Mouse (Mus musculus): ENCODE measurements around the gene Insrr. TPM values are rescaled to one million over a fixed set of nuclear protein-coding genes. Genes with fewer than 3 reads are reported as not detected.

The Insrr gene
- 0.95 and 0.97 TPM in 2 replicates for polyA plus RNA-seq (2014; fragmentation: Nextera tagmentation; extraction: Ambion mirVana)

DNA sequence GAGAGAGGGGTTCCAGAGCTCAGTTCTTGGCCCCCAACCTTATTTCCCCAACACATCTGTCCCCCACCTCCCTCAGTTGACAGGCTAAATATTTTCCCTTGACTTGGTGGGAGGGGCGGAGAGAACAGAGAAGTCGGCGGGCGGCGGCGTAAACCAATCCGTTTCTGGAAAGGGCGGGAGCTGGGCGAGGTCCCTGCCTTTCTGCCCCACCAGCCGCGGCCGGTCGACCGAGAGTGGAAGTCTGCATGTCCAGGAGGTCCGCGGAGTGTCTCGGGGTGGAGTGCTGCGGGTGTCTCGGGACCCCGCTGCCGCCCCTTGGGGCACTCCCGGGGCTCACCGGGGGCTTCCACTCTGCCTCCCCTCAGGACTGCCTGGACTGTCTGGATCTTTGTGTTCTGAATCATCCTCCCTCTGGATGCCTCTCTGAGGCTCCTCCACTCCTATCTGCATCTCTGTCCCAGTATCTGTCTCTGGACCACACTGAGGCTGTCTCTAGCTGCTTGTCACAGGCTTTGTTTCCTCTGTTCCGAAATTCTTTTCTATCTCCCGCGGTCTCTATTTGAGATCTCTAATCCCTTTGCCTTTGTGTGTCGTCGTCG is at the start of gene Insrr:
TSS of gene Insrr (plus strand) at position 216 of the 599 bp plus-strand sequence.
- Histone ChIP-seq H3K4me3 (ENCODE audit: low read length) (peak within 1 kb of the TSS; percentile 34), H3K4me1 (ENCODE audit: control insufficient read depth, insufficient read depth, low read length) (peaks cover 17% of the 10 kb centered on the region), H3K9me3 (ENCODE audit: control insufficient read depth, low read length) (no peaks in the 10 kb centered on the region), H3K36me3 (ENCODE audit: control insufficient read depth, insufficient read depth, low read length) (no peaks in the 10 kb centered on the region), H3K27ac (ENCODE audit: low read depth, low read length) (no peak within 1 kb of the TSS), H3K4me2 (replicated peaks; ENCODE audit: low read depth, low read length) (peak within 1 kb of the TSS; percentile 58), H3K9ac (ENCODE audit: low read depth, low read length) (no peak within 1 kb of the TSS), H3K27me3 (ENCODE audit: control insufficient read depth, insufficient read depth, low read length) (peaks cover 72% of the 10 kb centered on the region)
- WGBS = under 1% methylated on average over 27 of the region's 29 CpGs
- no peak for ATAC-seq (ENCODE audit: low FRiP score, low TSS enrichment)

DNA sequence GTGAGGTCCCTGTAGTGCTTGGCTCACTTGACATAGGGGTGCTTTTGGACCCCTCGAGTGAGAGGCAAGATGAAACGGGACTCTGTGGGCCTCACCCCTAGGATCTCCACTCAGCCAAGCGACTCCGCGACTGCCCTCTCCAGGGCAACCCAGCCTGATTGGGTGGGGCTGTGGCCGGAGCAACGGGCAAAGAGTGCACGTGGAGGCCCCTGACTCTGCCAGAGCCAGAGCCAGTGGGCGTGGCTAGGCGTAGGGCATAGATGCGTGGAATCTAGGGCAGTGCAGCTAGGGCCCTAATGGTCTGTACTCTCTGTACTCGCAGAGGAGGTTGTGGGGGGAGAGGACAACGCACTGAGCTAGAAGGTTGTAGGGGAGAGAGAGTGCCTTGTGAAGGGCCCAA is 48.3 kb upstream of the Insrr start, which contains the start of gene Lrrc71:
TSS of gene Lrrc71 (minus strand) at position 195 of the 400 bp plus-strand sequence.
- H3K4me1 ChIP-seq (ENCODE audit: control insufficient read depth, insufficient read depth, low read length) = peaks cover 31% of the 10 kb centered on the region
- no peak within 1 kb of the TSS for H3K4me2 ChIP-seq (replicated peaks; ENCODE audit: low read depth, low read length)
- peaks cover 27% of the 10 kb centered on the region for H3K36me3 ChIP-seq (ENCODE audit: control insufficient read depth, insufficient read depth, low read length)
- no peak within 1 kb of the TSS for H3K9ac ChIP-seq (ENCODE audit: low read depth, low read length)
- 0 out of 2 replicates have a peak, but pooled peaks have one; percentile 24 for ATAC-seq (ENCODE audit: low FRiP score, low TSS enrichment)
- no peak within 1 kb of the TSS for H3K4me3 ChIP-seq (ENCODE audit: low read length)
- H3K9me3 ChIP-seq (ENCODE audit: control insufficient read depth, low read length) = no peaks in the 10 kb centered on the region
- H3K27ac ChIP-seq (ENCODE audit: low read depth, low read length) = no peak within 1 kb of the TSS
- H3K27me3 ChIP-seq (ENCODE audit: control insufficient read depth, insufficient read depth, low read length) = no peaks in the 10 kb centered on the region
- 38% methylated on average over 13 of the region's 13 CpGs for WGBS

DNA sequence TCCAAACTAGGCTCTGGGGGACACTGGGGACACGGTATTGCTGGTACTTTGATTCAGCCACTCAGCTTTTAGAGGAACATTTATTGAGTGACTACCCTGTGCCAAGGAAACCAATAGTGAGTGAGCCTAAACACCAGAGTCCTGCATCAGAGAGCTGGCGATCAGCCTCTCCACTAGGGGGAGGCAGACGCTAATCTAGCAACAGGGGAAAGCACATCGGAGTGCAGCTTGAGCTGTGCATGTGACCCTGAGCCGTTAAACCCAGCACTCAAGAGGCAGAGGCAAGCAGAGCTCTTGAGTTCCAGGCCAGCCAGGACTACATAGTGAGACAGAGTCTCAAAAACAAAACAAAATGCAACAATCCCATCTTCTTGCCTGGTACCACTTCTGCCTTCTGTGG is 47.7 kb upstream of the Insrr start:
- ATAC-seq (ENCODE audit: low FRiP score, low TSS enrichment) = no peak
- no peaks in the 10 kb centered on the region for H3K27me3 ChIP-seq (ENCODE audit: control insufficient read depth, insufficient read depth, low read length)
- H3K4me3 ChIP-seq (ENCODE audit: low read length) = no peak overlapping the region
- no peak overlapping the region for H3K4me2 ChIP-seq (replicated peaks; ENCODE audit: low read depth, low read length)
- H3K27ac ChIP-seq (ENCODE audit: low read depth, low read length) = no peak overlapping the region
- no peaks in the 10 kb centered on the region for H3K9me3 ChIP-seq (ENCODE audit: control insufficient read depth, low read length)
- 22% methylated on average over 5 of the region's 5 CpGs for WGBS
- H3K9ac ChIP-seq (ENCODE audit: low read depth, low read length) = no peak overlapping the region
- peaks cover 31% of the 10 kb centered on the region for H3K4me1 ChIP-seq (ENCODE audit: control insufficient read depth, insufficient read depth, low read length)
- H3K36me3 ChIP-seq (ENCODE audit: control insufficient read depth, insufficient read depth, low read length) = peaks cover 33% of the 10 kb centered on the region

DNA sequence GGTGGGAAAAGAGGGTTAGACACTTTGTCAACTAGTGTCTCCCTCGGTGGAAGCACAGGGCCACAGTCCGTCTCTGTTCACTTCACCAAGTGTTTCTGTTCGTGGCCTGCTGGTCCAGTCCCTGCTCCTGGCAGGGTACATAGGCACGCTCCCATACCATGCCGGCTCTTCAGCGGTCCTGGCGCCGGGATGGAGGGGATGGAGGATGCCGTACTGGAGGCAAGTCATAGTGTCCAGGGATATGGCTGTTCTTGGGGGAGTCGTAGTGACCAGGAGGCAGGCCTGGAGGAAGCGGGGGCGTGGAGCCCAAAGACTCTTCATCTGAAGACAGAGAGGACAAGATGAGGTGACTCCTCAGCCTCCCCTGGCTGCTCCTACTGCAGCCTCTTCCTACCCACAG is 46.8 kb upstream of the Insrr start:
- Histone ChIP-seq H3K9ac (ENCODE audit: low read depth, low read length) (no peak overlapping the region), H3K27me3 (ENCODE audit: control insufficient read depth, insufficient read depth, low read length) (no peaks in the 10 kb centered on the region), H3K4me3 (ENCODE audit: low read length) (no peak overlapping the region), H3K27ac (ENCODE audit: low read depth, low read length) (no peak overlapping the region), H3K4me1 (ENCODE audit: control insufficient read depth, insufficient read depth, low read length) (peaks cover 25% of the 10 kb centered on the region), H3K36me3 (ENCODE audit: control insufficient read depth, insufficient read depth, low read length) (peaks cover 42% of the 10 kb centered on the region), H3K9me3 (ENCODE audit: control insufficient read depth, low read length) (no peaks in the 10 kb centered on the region), H3K4me2 (replicated peaks; ENCODE audit: low read depth, low read length) (no peak overlapping the region)
- WGBS = 94% methylated on average over 12 of the region's 12 CpGs
- no peak for ATAC-seq (ENCODE audit: low FRiP score, low TSS enrichment)

DNA sequence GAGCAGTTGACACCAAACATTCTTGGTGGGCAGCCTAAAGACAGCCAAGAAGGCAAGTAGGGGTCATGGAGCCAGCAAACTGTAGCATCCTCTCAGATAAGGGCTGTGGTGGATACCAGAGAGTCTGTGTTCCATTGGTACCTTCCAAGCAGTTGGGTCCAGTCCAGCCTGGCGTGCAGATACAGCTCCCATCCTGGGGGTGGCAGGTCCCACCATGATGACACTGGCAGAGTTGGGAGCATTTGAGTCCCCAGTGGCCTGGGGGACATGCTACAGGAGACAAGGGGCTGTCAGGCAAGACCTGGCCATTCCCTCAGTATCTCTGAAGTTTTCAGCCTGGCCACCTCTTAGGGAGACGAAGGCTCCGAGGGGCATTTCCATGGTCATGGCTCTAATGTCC is 44.2 kb upstream of the Insrr start:
- Histone ChIP-seq H3K36me3 (ENCODE audit: control insufficient read depth, insufficient read depth, low read length) (peaks cover 48% of the 10 kb centered on the region), H3K27me3 (ENCODE audit: control insufficient read depth, insufficient read depth, low read length) (no peaks in the 10 kb centered on the region), H3K9ac (ENCODE audit: low read depth, low read length) (no peak overlapping the region), H3K4me3 (ENCODE audit: low read length) (no peak overlapping the region), H3K4me2 (replicated peaks; ENCODE audit: low read depth, low read length) (no peak overlapping the region), H3K4me1 (ENCODE audit: control insufficient read depth, insufficient read depth, low read length) (peaks cover 13% of the 10 kb centered on the region; the same call in 1 of the 2 replicates), H3K9me3 (ENCODE audit: control insufficient read depth, low read length) (no peaks in the 10 kb centered on the region), H3K27ac (ENCODE audit: low read depth, low read length) (no peak overlapping the region)
- no peak for ATAC-seq (ENCODE audit: low FRiP score, low TSS enrichment)
- WGBS = 97% methylated on average over 3 of the region's 3 CpGs

DNA sequence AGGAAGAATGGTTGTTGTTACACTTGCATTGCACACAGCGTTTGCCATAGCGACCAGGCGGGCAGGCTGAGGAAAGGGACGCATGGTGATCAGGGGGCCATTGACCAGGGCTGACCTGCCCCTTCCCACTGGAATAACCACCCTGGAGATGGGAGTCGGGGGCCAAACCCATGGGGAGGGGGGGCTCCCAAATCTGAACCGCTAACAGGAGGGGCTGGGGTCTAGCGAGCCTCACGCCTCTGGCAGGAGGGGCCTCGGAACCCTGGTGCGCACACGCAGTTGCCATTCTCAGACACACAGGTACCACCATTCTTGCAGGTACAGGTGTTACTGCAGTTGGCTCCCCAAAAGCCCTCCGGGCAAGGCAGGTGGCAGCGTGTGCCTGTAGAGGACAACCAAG is 42.9 kb upstream of the Insrr start:
- no peaks in the 10 kb centered on the region for H3K27me3 ChIP-seq (ENCODE audit: control insufficient read depth, insufficient read depth, low read length)
- peaks cover 55% of the 10 kb centered on the region for H3K36me3 ChIP-seq (ENCODE audit: control insufficient read depth, insufficient read depth, low read length)
- WGBS = 86% methylated on average over 13 of the region's 13 CpGs

DNA sequence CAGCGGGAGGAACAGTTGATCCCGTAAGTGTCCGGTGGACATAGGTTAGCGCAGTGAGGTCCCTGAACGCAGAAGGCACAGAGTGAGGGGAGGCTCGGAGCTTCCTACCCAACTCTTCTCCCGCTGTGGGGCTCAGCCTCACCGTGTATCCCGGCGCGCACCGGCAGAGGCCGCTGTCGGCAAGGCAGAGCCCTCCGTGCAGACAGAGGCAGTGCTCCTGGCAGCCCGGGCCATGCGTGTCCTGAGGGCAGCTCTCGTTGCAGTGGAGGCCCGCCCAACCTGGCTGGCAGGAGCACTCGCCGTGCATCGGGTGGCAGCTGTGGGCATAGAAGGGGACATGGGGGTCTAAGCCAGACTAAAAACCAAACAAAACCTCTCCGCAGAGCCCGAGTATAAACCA is 40.8 kb upstream of the Insrr start:
- Histone ChIP-seq H3K27me3 (ENCODE audit: control insufficient read depth, insufficient read depth, low read length) (no peaks in the 10 kb centered on the region), H3K9me3 (ENCODE audit: control insufficient read depth, low read length) (no peaks in the 10 kb centered on the region), H3K4me2 (replicated peaks; ENCODE audit: low read depth, low read length) (peak overlapping the region; percentile 41), H3K27ac (ENCODE audit: low read depth, low read length) (no peak overlapping the region), H3K36me3 (ENCODE audit: control insufficient read depth, insufficient read depth, low read length) (peaks cover 52% of the 10 kb centered on the region), H3K4me3 (ENCODE audit: low read length) (peak overlapping the region; percentile 12; the same call in 1 of the 2 replicates), H3K4me1 (ENCODE audit: control insufficient read depth, insufficient read depth, low read length) (0 out of 2 replicates have a peak, but pooled peaks cover 4% of the 10 kb centered on the region), H3K9ac (ENCODE audit: low read depth, low read length) (0 out of 2 replicates have a peak overlapping the region, but pooled peaks have one; percentile 29)
- 5% methylated on average over 23 of the region's 24 CpGs for WGBS
- peak; percentile 87 for ATAC-seq (ENCODE audit: low FRiP score, low TSS enrichment)

More for the DNA sequence above, 42.9 kb upstream of the Insrr start:
- H3K9me3 ChIP-seq (ENCODE audit: control insufficient read depth, low read length) = no peaks in the 10 kb centered on the region
- ATAC-seq (ENCODE audit: low FRiP score, low TSS enrichment) = no peak
- no peak overlapping the region for H3K27ac ChIP-seq (ENCODE audit: low read depth, low read length)
- no peak overlapping the region for H3K4me3 ChIP-seq (ENCODE audit: low read length)
- no peak overlapping the region for H3K4me2 ChIP-seq (replicated peaks; ENCODE audit: low read depth, low read length)
- no peak overlapping the region for H3K9ac ChIP-seq (ENCODE audit: low read depth, low read length)
- H3K4me1 ChIP-seq (ENCODE audit: control insufficient read depth, insufficient read depth, low read length) = peaks cover 4% of the 10 kb centered on the region; the same call in 1 of the 2 replicates

DNA sequence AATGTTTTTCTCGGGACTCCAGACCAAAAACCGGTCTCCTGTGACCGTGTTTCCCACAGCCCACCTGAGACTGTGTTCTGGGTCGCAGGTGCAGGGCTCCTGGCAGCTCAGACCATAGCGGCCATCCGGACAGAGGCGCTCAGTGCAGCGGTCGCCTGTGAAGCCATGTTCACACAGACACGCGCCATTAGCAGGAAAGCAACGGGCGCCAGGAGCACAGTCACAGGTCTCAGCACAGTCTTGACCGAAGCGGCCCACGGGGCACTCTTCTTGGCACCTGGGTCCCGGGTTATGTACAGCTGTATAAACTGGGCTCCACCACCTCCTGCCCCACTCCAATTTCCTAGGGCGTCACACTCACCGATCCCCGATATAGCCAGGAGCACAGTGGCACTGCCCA is 40.3 kb upstream of the Insrr start:
- Histone ChIP-seq H3K36me3 (ENCODE audit: control insufficient read depth, insufficient read depth, low read length) (peaks cover 46% of the 10 kb centered on the region), H3K9me3 (ENCODE audit: control insufficient read depth, low read length) (no peaks in the 10 kb centered on the region), H3K4me1 (ENCODE audit: control insufficient read depth, insufficient read depth, low read length) (0 out of 2 replicates have a peak, but pooled peaks cover 2% of the 10 kb centered on the region), H3K27me3 (ENCODE audit: control insufficient read depth, insufficient read depth, low read length) (no peaks in the 10 kb centered on the region), H3K27ac (ENCODE audit: low read depth, low read length) (no peak overlapping the region), H3K4me2 (replicated peaks; ENCODE audit: low read depth, low read length) (peak overlapping the region; percentile 41; the same call in 1 of the 2 replicates), H3K4me3 (ENCODE audit: low read length) (no peak overlapping the region; the same call in 1 of the 2 replicates), H3K9ac (ENCODE audit: low read depth, low read length) (no peak overlapping the region)
- no peak for ATAC-seq (ENCODE audit: low FRiP score, low TSS enrichment)
- 52% methylated on average over 20 of the region's 20 CpGs for WGBS

DNA sequence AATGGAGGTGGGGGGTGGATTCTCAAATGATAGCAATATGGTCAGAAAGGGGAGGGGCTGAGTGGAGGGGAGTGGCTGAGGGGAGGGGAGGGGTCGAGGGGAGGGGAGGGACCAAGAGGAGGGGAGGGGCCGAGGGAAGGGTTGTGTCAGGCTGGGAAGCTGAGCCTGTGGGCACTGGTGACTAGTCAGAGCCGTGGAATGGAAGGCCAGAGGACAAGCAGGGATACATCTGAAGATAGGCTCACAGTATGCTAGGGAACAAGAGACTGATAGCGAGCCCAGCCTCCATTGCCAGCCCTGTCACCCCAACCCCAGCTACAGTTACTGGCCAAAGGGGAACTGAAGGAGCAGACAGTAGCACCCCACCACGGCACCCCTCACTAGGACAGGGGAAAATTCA is 38.1 kb upstream of the Insrr start:
- Histone ChIP-seq H3K4me2 (replicated peaks; ENCODE audit: low read depth, low read length) (no peak overlapping the region), H3K36me3 (ENCODE audit: control insufficient read depth, insufficient read depth, low read length) (peaks cover 31% of the 10 kb centered on the region), H3K4me1 (ENCODE audit: control insufficient read depth, insufficient read depth, low read length) (peaks cover 17% of the 10 kb centered on the region), H3K9me3 (ENCODE audit: control insufficient read depth, low read length) (no peaks in the 10 kb centered on the region), H3K9ac (ENCODE audit: low read depth, low read length) (no peak overlapping the region), H3K27me3 (ENCODE audit: control insufficient read depth, insufficient read depth, low read length) (no peaks in the 10 kb centered on the region), H3K27ac (ENCODE audit: low read depth, low read length) (no peak overlapping the region), H3K4me3 (ENCODE audit: low read length) (no peak overlapping the region)
- no peak for ATAC-seq (ENCODE audit: low FRiP score, low TSS enrichment)
- WGBS = 34% methylated on average over 5 of the region's 5 CpGs

Data from kidney, embryonic 14.5 days (tissue).